Mouse (Mus musculus): Measurements from ENCODE around the gene Gm44965. TPM values are rescaled to one million over a fixed set of nuclear protein-coding genes. Genes with fewer than 3 reads are reported as not detected.

The Gm44965 gene
- total RNA-seq (2021): not detected

DNA sequence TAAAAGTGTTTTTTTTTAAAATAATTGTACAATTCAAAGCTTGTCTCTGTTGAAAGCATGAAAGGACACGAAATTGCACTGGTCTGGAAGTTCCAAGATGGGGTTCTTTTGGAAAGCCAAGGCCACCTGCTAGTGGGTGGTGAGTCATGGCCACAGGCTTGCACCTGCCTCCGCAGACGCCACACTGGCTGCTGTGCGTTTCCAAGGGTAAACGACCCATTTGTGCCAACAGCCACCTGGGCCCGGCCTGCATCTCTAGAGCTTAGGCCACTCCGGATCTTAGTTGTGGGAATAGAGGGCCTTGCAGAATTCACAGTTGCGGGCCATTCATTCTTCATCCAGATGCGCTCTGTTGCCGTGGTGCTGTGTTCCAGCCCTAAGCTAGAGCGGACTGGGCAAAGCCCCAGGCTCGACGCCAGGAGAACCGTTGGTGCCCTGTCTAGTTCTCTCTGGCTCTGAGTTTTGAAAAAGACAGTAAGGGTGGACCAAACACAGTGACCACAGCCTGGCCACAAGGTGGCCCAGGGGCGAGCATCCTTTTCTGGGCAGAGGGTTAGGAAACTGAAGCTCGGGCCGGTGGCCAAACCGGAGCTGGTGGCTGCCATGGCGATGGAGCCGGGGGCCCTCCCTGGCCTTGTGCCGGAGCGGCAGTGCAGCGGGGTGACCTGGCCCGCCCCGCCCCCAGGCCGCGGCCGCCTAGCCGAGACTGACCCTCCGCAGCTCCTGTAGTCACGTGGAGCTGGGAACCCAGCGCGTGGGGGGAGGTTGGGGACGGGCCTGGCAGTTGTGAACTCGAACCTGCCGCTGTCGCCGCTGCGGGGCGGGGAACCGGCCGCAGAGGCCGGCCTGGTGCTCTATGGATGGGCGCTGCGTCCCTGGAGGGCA lies at the start of gene Gm44965, which contains the start of gene Repin1:
Gene Gm44965 (plus strand): TSS at position 784 of the 885 bp plus-strand sequence.
Gene Repin1 (plus strand): TSS at position 726 of the 885 bp plus-strand sequence.
- intact Hi-C loops (cut with DNase I): no loop called here
- peak; percentile 99 for DNase-seq

DNA sequence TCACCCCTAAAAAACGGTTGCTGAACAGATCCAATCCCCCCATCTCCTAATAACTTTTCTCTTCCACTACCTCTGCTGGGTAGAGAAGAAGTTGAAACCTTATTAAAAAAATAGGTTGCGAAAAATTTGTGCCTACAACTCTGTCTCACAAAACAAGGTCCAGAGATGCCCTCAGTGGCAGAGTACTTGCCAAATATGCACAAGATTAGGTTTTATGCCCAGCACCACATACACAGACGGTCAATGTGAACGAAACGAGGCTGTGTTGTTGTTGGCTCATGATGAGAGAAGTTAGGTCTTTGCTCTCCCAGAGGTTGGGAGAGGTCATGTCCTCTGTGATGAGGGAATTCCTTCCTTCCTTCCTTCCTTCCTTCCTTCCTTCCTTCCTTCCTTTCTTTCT lies 48.5 kb upstream of the Gm44965 start:
- intact Hi-C loops (cut with DNase I): no loop called here
- no peak for DNase-seq

DNA sequence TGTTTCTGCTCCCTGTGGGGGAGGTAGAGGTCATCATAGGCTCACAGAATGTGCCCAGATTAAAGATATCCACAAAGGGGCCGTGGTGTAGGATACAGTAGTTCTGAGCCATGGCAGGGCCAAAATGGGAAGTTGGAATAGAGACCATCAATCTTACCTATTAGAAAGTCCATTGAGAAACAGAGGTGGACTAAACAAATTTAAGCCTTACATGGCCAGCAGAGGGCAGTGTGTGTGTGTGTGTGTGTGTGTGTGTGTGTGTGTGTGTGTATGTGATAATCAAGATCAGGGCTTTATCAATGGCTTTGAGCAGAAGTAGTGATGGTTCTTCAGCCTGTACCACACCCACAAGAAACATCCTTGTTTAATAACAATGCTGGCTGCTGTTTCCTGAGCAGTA lies 47.5 kb upstream of the Gm44965 start:
- intact Hi-C loops (cut with DNase I): no loop called here
- DNase-seq: peak; percentile 35

DNA sequence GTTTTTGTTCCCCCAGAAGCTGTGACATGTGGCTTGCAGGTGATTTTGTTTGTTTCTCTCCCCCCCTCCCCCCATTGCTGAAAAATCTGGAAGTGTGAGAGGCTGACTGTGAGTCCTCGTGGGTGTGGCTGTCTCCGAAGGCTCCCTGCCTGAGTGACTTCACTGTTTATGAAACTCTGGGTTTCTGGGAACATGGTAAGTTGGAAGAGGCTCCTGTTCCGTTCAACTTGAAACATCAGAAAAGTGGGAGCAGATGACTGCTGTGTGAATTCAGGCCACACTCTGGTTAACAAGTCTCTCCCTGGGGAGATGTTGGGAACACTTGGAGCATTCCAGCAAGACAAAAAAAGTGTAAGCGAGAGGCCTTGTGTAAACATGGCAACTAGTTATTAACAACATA lies 46.9 kb upstream of the Gm44965 start:
- intact Hi-C loops (cut with DNase I): no loop called here

DNA sequence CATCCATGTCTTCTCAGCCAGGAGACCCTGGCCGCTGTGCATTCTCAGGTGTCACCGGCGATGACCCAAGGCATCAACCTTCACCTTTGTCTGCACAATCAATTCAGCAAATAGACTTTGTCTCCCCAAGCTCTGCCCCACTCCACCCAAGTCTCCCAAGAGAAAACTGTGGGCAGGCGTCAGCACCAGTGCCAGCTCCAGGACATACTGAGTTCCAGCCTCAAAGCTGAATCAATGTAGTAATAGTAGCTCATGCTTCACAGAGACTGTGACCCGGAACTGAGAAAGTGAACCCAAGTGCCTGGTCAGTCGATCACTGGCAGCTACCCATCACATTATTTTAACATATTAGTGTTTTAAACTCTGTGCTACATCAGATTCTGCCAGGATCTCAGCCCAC lies 45.4 kb upstream of the Gm44965 start:
- intact Hi-C loops (cut with DNase I): no loop called here

More for the DNA sequence above, 46.9 kb upstream of the Gm44965 start:
- DNase-seq: no peak

DNA sequence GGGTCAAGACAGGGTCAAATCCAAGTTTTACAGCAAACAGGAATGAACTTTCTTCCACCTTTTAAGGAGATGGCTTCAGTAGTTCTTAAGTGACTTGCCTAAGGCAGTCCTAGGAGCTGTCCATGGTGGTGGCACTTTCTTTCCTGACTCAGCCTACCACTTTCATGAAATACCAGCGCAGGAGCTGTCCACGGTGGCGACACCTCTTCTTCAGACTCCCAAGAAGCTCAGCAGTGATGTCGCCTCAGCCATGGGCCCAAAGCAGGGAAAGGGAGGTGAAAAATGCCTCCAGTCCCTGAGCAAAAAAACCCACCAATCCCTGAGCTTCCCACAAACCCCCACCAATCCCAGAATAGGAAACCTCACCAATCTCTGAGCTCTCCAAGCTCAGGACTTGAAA lies 40.8 kb upstream of the Gm44965 start:
- no peak for DNase-seq
- intact Hi-C loops (cut with DNase I): no loop called here

More for the DNA sequence above, 45.4 kb upstream of the Gm44965 start:
- no peak for DNase-seq

DNA sequence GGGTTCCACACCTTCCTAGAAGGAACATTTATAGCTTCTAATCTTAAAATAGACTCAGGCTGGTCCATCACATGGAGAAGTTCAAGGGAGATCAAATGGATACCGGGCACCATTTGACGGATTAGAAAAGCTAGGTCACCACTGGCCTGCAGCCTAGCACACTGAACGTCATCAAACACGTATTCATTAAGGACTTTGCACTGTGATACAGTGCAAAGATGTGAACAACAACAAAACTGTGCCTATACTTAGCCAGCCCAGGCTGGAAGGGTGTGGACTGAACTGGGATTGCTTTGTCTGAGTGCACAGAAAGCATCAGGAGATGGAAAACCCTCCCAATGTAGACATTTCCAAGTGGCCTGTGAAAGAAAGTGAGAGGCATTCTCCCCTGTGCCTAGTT lies 39.9 kb upstream of the Gm44965 start:
- no peak for DNase-seq
- intact Hi-C loops (cut with DNase I): no loop called here

DNA sequence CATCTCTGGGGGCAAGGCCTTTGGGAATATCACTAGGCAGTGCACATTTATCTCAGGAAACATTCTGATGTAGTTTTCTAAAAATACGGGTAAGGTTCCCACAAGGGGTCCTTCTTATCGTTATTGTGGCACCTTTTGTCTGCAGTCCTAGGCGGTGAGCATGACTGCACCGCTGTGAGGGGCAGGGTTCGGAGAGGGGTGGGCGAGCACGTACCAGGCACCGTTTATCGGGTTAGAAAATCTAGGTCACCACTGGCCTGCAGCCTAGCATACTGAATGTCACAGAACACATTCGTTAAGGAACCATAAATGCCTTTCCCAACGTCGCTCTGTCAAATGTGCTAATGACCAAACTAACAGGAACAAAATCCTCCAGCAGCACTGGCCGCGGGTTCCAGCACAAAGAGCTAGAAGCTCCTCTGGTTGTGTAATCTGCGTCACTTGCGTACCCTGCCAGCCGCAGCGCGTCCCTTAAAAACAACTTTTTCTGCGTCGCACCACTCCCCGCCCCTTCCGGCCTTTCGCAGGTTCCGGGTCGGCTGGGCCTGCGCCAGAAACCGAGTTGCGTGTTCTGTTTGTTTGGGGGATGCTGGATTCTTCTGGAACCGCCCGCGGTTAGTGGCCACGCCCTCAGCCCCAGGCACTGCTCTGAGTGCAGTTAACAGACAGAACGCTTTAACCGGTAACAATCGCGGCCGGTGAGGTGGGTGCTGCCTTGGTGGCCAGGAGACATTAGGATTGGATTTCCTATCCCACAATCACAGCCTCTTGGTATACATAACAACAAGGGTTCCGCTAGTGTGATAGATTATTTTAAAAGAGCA lies 39.2 kb upstream of the Gm44965 start, which contains the start of gene Lrrc61:
Gene Lrrc61 (plus strand): TSS at position 517 of the 824 bp plus-strand sequence.
- intact Hi-C loops (cut with DNase I): no loop called here
- peak; percentile 99 for DNase-seq

DNA sequence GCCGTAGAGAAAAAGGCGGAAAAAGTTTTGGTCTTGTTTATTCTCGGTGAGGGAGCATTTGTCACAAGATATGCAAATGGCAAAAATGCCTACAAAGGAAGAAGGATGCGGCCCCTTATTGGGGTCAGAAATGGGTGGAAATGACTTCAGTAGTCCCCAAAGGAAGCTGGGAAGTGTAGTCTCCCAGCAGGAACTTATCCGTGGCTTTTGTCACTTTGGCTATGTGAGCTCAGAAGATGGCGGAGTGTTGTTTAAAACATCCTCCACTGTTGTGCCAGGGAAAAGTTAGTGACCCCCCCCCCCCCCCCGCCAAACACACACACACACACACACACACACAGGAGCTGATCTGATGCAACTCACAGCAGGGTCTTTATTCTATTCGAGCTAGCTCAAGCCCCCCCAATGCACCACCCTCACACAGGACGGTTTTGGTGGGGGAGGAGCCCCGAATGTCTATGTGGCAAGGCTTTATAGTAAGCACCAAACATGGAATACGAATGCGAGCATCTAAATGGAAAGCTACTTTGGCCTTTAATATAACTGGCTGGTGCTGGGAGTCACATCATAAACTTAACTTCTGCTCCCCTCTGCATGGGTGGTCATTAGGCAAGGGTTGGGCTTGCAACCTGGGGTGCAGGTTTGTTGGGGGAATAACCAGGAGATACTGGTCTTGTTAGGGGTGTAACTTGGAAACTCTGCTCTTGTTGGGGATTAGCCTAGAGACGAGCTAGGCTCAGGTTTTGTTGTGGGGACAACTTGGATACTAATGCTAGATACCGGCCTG lies 38.4 kb upstream of the Gm44965 start:
- intact Hi-C loops (cut with DNase I): no loop called here
- DNase-seq: peak; percentile 36

DNA sequence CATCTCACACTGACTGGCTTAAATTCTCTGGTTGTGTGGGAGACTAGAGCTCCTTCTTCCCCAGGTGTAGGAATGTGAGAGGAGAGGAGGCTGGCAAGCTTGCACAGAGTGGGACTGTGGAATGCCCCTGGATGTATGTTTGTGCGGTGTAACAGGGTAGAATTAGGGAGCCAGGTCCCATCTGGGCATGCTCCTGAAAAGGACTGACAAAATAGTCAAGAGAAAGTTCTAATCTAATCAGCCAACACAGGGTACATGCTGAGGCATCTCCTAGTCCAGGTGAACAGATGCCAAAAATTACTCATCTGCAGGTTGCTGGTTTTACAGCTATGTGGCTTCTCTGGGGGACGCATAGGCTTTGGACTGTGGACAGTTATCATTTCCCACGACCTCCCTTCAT lies 37.8 kb upstream of the Gm44965 start:
- intact Hi-C loops (cut with DNase I): no loop called here
- no peak for DNase-seq

DNA sequence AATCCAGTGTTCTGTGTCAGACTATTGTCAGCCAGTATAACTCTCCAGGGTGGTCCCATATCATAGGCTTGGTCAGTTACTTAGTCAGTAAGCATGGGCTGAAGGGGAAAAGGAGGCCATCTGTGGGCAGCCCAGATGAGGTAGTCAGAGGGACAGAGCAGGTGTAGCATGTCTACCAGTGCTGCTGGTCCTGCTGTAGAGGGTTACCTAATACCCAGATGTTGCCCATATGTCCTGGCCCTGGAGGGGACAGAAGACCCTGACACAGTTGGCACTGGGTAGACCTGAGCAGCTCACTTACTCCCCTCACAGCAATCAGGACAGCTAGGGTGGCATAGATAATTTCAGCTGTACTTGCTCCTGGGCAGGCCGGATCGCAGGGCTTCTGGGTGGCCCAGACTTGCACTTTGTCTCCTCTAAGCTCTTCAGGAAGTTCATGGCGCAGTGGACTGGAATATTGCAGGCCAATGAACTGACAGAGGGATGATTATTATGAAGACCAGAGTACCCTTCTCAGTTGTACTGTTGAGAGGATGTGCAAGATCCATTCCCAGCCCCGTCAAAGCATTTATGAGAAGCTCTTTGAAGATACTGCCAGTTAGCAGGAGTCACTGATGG lies 27.9 kb upstream of the Gm44965 start:
- intact Hi-C loops (cut with DNase I): no loop called here
- no peak for DNase-seq

DNA sequence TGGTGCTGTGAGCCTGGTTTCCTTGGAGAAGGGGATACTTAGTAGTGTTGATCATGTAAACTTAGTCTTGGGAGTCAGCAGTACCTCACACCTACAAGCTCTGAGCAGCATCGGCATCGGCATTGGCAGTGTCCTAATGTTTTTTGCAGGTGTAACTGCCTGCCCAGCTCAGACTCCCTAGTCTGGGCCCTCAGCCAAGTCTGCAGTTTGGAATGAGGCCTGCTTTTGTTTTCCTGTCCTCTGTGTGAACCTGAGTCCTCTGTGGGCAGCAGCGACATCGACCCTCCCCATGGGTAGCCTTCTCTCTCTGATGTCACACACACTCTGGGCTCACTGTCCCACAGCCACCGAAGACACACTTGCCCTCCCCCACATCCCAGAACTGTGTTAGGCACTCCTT lies 27.4 kb upstream of the Gm44965 start:
- DNase-seq: peak; percentile 33
- intact Hi-C loops (cut with DNase I): no loop called here

DNA sequence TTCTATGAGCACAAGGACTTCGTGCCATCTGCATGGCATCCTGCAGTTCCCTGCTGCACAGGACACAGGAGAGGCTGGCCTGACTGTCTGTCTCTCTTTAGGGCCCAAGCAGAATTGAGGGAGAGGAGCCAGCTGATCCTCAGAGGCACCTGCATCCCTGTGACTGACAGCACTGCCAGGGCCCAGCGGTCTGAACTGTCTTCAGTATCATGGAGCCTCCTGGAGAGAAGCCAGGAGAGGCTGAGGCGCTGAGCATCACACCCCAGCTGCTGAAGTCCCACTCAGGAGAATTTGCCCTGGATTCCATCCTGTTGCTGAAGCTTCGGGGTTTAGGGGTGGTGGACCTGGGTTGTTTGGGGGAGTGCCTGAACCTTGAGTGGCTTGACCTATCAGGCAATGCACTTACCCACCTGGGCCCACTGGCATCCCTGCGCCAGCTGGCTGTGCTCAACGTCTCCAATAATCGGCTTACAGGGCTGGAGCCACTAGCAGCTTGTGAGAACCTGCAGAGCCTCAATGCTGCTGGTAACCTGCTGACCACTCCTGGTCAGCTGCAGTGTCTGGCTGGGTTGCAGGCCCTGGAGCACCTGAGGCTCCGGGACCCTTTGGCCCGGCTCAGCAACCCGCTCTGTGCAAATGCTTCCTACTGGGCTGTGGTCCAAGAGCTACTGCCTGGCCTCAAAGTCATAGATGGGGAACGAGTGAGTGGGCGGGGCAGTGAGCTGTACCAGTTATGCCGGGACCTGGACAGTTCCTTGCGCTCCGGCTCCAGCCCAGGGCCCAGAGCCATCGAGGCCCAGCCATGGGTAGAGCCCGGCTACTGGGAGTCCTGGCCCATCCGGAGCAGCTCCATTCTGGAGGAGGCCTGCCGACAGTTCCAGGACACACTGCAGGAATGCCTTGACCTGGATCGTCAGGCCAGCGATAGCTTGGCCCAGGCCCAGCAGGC lies 25.4 kb upstream of the Gm44965 start:
- peak; percentile 57 for DNase-seq
- intact Hi-C loops (cut with DNase I): no loop called here

DNA sequence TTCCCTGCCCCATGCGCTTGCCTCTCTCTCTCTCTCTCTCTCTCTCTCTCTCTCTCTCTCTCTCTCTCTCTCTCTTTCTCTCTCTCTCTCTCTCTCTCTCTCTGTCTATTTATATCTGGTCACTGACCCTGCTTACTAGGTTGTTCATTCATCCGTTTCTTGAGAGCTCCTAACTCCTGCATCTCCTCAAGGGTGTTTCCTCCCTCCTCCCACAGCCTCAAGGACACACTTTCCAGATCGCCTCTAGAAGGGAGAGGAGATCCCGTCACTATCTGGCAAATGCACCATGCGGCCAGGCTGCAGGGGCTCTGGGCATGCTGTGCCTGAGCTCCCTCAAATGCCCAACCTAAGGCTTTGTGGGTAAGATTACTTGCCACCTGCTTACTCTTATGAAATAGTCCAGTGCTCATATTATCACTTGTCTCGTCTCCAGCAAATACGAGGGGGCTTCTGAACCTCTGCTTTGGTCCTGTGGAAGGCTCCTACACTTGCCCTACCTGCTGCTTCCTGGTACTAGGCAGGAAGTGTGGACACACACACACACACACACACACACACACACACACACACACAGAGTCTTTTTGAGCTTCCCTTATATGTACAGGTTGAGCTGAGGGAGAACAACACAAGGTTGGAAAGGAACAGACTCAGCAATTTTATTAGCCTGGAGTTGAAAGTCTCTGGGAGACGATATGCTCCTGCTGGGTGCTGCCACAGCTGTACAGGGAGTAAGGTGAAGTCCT lies 24.5 kb upstream of the Gm44965 start:
- intact Hi-C loops (cut with DNase I): no loop called here

DNA sequence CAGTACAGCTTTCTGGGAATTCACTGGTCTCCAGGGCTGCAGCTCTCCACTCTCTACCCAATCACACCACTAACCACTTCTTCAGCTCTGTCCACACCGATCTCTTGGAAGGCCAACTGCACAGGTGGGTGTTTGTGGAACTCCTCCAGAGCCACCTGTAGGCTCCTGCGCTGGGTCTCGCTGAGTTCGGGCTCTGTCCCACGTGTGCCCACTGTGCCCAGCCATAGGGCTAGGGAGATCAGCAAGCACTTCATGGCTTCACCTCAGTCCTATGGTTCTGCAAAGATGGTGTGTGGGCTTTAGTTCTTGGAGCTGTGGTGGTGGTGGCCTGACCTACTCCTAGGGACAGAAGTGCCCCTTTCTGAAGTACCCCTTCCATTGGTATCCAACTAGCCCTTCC lies 21.7 kb upstream of the Gm44965 start:
- intact Hi-C loops (cut with DNase I): no loop called here
- DNase-seq: no peak

More for the DNA sequence above, 24.5 kb upstream of the Gm44965 start:
- no peak for DNase-seq

DNA sequence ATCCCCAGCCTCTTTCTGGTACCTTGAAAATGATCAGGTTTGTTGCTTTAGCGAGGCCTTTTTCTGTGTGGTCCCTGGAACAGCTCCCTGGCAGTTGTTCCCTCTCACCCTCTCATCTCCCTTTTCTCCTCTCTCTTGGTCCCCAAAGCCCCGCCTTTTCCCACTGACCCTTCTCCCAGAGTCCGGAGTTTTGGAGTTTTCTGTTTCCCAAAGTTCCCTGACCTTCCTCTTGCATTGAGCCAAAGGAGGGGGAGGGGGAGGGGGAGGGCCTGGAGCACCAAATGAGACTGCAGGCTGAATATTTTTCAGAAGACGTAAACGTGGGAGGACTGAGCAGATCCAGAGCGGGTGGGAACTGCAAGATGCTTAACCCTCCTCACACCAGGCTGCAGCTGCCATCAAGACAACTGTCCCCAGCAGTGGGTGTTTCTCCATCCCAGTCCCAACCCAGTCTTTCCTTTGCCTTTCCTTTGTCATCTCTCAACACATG lies 21.1 kb upstream of the Gm44965 start, which contains the start of gene Rarres2:
Gene Rarres2 (minus strand): TSS at position 218 of the 490 bp plus-strand sequence.
- intact Hi-C loops (cut with DNase I): no loop called here
- DNase-seq: no peak

DNA sequence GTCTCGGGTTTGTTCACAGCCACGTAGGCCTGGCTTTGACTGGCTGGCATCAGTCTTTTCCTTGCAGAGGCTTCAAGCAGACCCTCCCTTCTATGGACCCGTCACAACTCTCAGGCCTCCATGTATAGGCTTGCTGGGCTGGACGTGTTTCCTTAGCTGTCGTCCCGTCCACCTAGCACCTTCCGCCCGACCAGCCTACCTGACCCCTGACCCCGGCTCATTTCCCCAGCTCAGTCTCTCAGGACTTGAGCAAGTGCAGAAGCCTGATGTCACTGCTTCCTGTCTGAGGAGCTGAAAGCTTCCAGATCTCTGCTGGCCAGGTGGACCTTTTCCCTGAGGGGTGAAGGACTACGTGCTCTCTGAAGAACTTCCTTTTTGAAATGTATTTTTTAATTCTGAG lies 20.5 kb upstream of the Gm44965 start:
- intact Hi-C loops (cut with DNase I): no loop called here
- DNase-seq: no peak

DNA sequence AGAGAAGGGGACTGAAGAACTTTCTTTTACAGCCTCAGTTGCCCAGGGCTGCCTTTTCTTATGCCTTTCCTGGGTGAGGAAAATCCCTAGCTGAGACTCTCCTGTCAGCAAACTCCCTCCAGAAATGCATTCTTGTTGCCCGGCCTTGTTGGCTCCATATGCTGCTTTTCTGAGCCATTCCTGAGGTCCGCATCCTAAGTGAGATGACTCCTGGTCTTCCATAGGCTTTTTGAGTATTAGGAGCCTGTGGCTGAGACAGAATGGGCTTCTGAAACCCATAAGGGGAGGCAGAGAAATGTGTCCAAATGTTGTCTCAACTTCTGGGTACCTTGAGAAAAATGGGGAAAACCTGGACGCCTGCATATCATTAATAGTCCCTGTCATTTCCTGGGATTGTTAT lies 19.8 kb upstream of the Gm44965 start:
- intact Hi-C loops (cut with DNase I): no loop called here
- DNase-seq: no peak
